Mouse (Mus musculus): Measurements from ENCODE around the gene Intu.
A peak's percentile ranks its signal among the peaks of the same experiment; 100 is the strongest.

Intu gene

DNA sequence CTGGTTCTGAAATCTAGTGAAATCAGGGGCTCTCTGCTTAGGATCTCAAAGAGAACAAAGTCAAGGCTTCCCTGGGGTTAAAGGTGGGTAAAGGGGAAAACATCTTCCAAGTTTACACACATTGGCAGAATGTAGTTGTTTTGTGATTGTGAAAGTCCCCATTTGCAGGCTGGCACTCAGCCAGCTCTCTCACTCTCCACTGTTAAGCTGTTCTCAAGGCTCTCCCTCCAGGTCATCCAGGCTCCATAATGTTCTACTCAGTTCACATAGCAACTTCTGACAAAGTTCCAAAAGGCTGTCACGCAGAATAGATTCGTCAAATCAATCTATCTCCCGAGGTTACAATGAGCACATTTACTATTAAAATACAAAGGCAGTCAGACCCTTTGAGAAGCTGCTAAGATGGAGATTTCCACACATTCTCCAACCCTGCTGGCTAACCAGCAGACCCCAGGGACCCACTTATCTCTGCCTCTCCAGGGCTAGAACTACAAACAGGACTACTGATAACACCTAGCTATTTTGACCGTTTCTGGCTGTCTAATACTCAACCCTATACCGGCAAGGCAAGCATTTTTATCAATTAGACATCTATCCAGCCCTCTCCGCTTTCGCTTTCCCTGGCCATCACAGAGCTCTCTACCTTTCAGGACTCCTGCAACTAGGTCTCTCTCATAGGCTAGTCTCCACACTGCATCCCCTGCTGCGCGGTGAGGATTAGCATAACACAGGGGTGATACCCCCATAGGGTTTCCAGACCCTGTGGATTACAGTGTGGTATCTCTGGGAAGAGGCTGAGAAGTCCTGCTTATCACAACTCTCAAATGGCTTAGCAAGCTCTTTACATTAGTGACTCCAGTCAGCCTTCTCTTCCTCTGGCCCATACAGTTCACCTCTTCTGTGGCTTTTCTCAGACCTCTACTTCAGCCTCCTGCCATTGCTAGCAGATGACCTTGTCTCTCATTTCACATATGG, 2.8 kb upstream of the Intu start:
- no peak for DNase-seq (ENCODE audit: low spot score in 2 of 2)

- no peak for DNase-seq (ENCODE audit: low spot score in 2 of 2)
These were observed 2.1 kb upstream of the Intu start for GRCm38 (mm10) chr3:40528958-40529357.

- DNase-seq (ENCODE audit: low spot score in 2 of 2) = no peak
These were observed 241 bp upstream of the Intu start for GRCm38 (mm10) chr3:40530845-40531244.

- no peak for DNase-seq (ENCODE audit: low spot score in 2 of 2)
These were observed 1.2 kb downstream of the Intu start for GRCm38 (mm10) chr3:40532256-40532655.

DNA sequence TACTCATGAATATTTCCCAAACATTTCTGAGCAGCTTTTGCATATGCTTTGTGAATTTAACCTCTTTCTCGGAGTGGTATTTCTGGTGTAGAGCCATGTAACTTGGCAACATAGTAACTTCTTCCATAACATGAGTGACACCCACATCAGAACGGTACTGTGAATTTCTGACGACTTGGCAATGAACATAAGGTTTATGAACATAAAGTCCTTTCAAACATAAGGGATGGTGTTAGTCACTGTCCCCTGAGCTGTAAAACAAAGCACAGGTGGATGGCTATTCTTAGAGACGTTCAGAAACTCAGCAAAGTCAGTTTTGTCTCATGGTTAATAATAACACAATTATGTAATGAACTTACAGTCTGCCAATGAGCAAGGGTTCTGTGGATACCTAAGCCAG, 3.1 kb downstream of the Intu start:
- DNase-seq (ENCODE audit: low spot score in 2 of 2) = no peak

DNA sequence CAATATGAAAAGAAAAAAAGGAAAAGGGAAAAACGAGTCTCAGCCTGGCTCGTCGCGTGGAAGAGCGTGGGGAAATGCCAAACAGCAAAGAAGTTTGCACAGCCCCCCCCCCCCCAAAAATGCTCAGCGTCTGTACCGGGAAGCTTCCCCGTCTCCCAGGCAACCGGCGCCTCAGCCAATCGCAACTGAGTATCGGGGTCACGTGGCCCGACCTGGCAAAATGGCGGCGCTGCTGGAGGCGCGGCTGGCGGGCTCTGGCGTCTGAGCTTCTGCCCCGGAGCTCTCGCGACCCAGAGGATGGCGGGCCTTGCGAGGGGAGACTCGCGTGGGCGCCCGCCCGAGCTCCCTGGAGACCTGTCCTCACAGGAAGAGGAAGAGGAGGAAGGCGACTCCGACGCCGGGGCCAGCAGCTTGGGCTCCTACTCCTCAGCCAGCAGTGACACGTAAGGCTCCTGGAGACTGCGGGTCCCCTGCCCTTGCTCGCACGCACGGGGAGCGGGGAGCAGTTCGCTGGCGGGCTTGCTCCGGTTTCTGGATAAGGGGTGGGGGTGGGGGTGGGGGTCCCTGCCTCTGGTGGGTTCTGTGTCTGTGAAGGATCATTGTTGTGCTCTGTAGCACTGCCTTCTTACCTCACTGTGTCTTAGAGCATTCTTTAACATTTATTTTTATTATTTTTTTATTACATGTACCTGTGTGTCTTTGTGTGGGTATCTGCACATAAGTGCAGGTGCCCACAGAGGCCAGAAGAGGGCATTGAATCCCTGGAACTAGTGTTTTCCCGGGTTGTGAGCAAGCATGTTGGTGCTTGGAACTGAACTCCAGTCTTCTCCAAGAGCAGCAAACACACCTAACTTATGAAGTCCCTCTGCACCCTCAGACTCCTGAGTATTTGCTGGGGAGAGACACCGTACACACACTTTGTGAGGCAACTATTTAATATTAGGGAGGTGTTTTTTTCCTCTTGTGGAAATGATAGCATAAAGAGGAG, 9.8 kb downstream of the Intu start:
- DNase-seq (ENCODE audit: low spot score in 2 of 2) = peak; percentile 82 to 93

- no peak for DNase-seq (ENCODE audit: low spot score in 2 of 2)
These were observed 15.5 kb downstream of the Intu start for GRCm38 (mm10) chr3:40546621-40547020.

- DNase-seq (ENCODE audit: low spot score in 2 of 2) = no peak
These were observed 121.9 kb downstream of the Intu start for GRCm38 (mm10) chr3:40652941-40653352.

DNA sequence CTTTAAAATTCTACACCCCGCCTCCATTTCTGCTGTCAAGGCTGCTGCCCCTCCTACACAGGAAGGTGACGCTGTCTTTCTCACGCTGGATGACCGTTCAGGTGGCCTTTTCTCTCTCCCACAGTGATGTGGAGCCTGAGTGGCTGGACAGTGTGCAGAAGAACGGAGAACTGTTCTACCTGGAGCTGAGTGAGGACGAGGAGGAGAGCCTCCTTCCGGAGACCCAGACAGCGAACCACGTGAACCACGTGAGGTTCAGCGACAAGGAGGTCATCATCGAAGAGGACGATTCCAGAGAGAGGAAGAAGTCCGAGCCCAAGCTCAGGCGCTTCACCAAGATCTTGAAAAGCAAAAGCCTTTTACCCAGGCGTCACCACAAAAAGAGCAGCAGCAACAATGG, 122.5 kb downstream of the Intu start:
- DNase-seq (ENCODE audit: low spot score in 2 of 2) = no peak

DNA sequence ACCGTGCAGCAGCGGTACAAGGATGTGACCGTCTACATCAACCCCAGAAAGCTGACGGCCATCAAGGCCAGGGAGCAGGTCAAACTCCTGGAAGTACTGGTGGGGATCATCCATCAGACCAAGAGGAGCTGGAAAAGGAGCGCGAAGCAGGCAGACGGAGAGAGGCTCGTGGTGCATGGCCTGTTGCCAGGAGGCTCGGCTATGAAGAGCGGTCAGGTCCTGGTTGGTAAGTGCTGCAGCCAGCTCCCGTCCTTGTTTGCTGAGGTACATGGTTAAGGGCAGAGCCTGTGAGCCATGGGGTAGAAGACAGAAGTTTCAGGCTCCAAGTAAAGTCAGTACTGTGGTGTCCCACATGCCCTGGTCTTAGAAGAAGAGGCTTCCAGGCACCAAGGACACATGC, 122.9 kb downstream of the Intu start:
- no peak for DNase-seq (ENCODE audit: low spot score in 2 of 2)

- DNase-seq (ENCODE audit: low spot score in 2 of 2) = no peak
These were observed 124.5 kb downstream of the Intu start for GRCm38 (mm10) chr3:40655571-40655970.

- DNase-seq (ENCODE audit: low spot score in 2 of 2) = no peak
These were observed 125.3 kb downstream of the Intu start for GRCm38 (mm10) chr3:40656339-40656738.

DNA sequence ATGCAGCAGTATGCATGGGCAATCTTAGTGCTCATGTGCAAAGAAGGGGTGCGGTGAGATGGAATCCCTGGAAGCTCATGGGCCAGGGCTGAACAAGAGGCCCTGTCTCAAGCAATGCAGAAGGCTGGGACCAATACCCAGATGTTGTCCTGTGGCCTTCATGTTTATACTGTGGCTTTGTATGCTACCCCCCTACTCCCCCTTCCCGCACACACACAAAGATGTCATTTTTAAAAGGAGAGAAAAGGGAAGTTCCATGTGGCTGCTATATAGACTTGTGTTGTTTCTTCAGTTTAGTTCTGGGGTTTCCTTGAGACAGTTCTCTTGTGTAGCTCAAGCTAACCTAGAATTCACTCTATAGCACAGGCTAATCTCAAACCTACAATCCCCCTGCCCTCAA, 129.1 kb downstream of the Intu start:
- DNase-seq (ENCODE audit: low spot score in 2 of 2) = no peak

DNA sequence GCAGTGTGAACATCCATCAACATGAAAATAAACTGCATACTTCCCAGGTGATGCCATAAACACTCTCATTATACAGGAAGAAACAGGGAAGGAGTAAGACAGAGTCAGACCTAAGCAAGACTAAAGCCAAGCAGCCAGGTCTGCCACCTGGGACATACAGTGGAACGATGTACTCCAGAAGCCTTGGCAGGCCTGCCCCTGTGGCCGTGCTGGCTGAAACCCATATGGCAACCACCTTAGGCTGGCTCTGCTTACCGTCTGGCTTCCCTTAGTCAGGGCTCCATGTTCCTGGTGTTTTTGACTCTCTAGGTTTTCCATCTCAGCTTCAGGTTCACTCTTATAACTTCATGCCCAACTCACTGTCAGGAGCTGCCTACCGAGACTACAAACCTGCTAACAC, 135.0 kb downstream of the Intu start:
- no peak for DNase-seq (ENCODE audit: low spot score in 2 of 2)

GRCm38 (mm10) chr3:40666861-40667719, 136.0 kb downstream of the Intu start:
- DNase-seq (ENCODE audit: low spot score in 2 of 2) = no peak

- no peak for DNase-seq (ENCODE audit: low spot score in 2 of 2)
These were observed 137.8 kb downstream of the Intu start for GRCm38 (mm10) chr3:40668889-40669288.

- no peak for DNase-seq (ENCODE audit: low spot score in 2 of 2)
These were observed 138.3 kb downstream of the Intu start for GRCm38 (mm10) chr3:40669395-40669794.

GRCm38 (mm10) chr3:40673515-40673914, 142.4 kb downstream of the Intu start:
- DNase-seq (ENCODE audit: low spot score in 2 of 2) = no peak

GRCm38 (mm10) chr3:40674873-40675405, 143.9 kb downstream of the Intu start:
- DNase-seq (ENCODE audit: low spot score in 2 of 2) = no peak

GRCm38 (mm10) chr3:40678856-40679255, 147.8 kb downstream of the Intu start:
- no peak for DNase-seq (ENCODE audit: low spot score in 2 of 2)

DNA sequence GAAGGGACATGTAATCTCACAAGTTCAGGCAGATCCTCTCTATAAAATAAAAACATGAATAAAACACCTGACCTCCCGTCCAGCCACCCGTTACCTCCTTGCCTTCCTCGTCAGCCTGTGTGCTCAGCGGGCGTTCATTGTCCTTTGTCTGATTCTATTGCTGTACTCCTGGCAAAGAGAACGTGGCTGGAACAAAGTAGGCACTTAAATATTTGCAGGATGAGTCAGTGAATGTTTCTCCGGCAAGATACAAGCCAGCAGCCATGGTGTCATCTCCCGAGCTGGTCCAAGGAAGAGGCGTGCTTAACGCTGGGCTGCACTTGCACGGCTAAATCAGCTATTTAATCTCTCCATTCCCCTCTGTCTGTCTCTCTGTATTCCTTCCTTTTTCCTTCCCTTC, 151.3 kb downstream of the Intu start:
- DNase-seq (ENCODE audit: low spot score in 2 of 2) = peak in 1 of 2 experiments; percentile 20
